Mouse (Mus musculus) embryonic facial prominence, embryonic 14.5 days (tissue): ENCODE results near the gene Slc7a5. TPM values are rescaled to one million over a fixed set of nuclear protein-coding genes. Genes with fewer than 3 reads are reported as not detected.

ENCODE experiments used
- ATAC-seq: fragments of 200-750 bp; cut with Nextera tagmentation; 2 replicates; pipeline ENCODE4 v1.8.0; 2017; ENCODE audit warnings: low read depth, moderate number of reproducible peaks, moderate TSS enrichment
- DNase-seq: peaks from one replicate; pipeline ENCODE4 v3.0.0-alpha.2; 2015; ENCODE audit warnings: low spot score
- H3K27ac ChIP-seq: fragments of 300-500 bp; sonication (generic); replicated peaks from 2 replicates; pipeline ENCODE4 v1.5.1; 2014; ENCODE audit warnings: low read depth, mild to moderate bottlenecking, low read length, moderate library complexity
- H3K27me3 ChIP-seq: fragments of 300-500 bp; sonication (generic); replicated peaks from 2 replicates; pipeline ENCODE4 v1.6.1; 2014; ENCODE audit warnings: low read length; ENCODE audit not compliant: control insufficient read depth, insufficient read depth
- H3K36me3 ChIP-seq: fragments of 300-500 bp; sonication (generic); 2 replicates; pipeline ENCODE4 v1.6.1; 2014; ENCODE audit warnings: low read length, mixed read lengths; ENCODE audit not compliant: control insufficient read depth, insufficient read depth
- H3K4me1 ChIP-seq: fragments of 300-500 bp; sonication (generic); 2 replicates; pipeline ENCODE4 v1.6.1; 2014; ENCODE audit warnings: antibody characterized with exemption, low read length; ENCODE audit not compliant: control insufficient read depth, insufficient read depth
- H3K4me2 ChIP-seq: fragments of 300-500 bp; sonication (generic); 2 replicates; pipeline ENCODE4 v1.6.1; 2014; ENCODE audit warnings: low read depth, mild to moderate bottlenecking, low read length, moderate library complexity, mixed read lengths
- H3K4me3 ChIP-seq: fragments of 300-500 bp; sonication (generic); 2 replicates; pipeline ENCODE4 v1.5.1; 2014; ENCODE audit warnings: low read depth, mild to moderate bottlenecking, low read length
- H3K9ac ChIP-seq: fragments of 300-500 bp; sonication (generic); 2 replicates; pipeline ENCODE4 v1.6.1; 2014; ENCODE audit warnings: low read depth, mild to moderate bottlenecking, low read length, moderate library complexity, mixed read lengths
- H3K9me3 ChIP-seq: fragments of 300-500 bp; sonication (generic); 2 replicates; pipeline ENCODE4 v1.6.1; 2016; ENCODE audit warnings: low read length; ENCODE audit not compliant: control insufficient read depth
- WGBS: fragments of 180-500 bp; shearing (Covaris S2); extraction: QIAGEN DNeasy Blood & Tissue Kit; methylation state at CpG from one replicate; pipeline ENCODE4 v1.1.7; 2014; 5-methylcytosine and 5-hydroxymethylcytosine counted together
- polyA plus RNA-seq: library from polyadenylated mRNA; unstranded; fragments of >200 nt; fragmentation: Nextera tagmentation; extraction: Ambion mirVana; gene quantifications from 2 replicates; pipeline ENCODE4 v1.2.1, GENCODE M21; 2014

The Slc7a5 gene
- polyA plus RNA-seq, 1 experiment from 2014 or later, result 29.6 TPM

DNA sequence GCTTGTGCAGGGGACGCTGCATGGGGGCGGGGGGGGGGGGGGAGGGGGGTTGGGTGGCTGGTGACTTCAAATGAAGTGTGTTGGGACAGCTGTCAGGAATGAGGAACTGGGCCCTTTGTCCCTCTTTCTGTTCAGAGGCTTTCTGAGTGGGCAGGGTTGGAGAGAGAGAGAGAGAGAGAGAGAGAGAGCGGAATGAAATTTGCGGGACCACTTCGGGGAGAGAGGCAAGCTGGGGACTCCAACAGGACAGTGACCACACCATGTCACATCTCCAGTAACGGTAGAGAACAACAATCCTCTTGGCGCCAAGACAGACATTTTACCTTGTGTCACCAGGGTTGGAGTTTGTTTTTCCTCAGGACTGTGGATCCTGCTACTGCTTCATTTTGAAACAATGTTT lies 62.7 kb downstream of the Slc7a5 start:
- no peaks in the 10 kb centered on the region for H3K36me3 ChIP-seq
- H3K4me1 ChIP-seq, result no peaks in the 10 kb centered on the region
- WGBS, result 68% methylated on average over 5 of the region's 7 CpGs
- DNase-seq, result no peak
- no peak for ATAC-seq
- no peaks in the 10 kb centered on the region for H3K27me3 ChIP-seq
- no peak overlapping the region for H3K4me2 ChIP-seq
- no peak overlapping the region for H3K27ac ChIP-seq
- no peak overlapping the region for H3K9ac ChIP-seq
- H3K9me3 ChIP-seq, result no peaks in the 10 kb centered on the region
- H3K4me3 ChIP-seq, result no peak overlapping the region

GRCm38 (mm10) chr8:121843184-121843733 lies 64.2 kb downstream of the Slc7a5 start:
- H3K9me3 ChIP-seq, result no peaks in the 10 kb centered on the region
- no peak overlapping the region for H3K27ac ChIP-seq
- 78% methylated on average over 3 of the region's 3 CpGs for WGBS
- no peak for ATAC-seq
- H3K9ac ChIP-seq, result no peak overlapping the region
- DNase-seq, result no peak
- H3K4me3 ChIP-seq, result no peak overlapping the region
- H3K4me2 ChIP-seq, result no peak overlapping the region
- no peaks in the 10 kb centered on the region for H3K36me3 ChIP-seq
- H3K27me3 ChIP-seq, result no peaks in the 10 kb centered on the region
- no peaks in the 10 kb centered on the region for H3K4me1 ChIP-seq

- ATAC-seq (no peak), DNase-seq (no peak)
- H3K27me3 ChIP-seq, result no peaks in the 10 kb centered on the region
- H3K4me2 ChIP-seq, result no peak overlapping the region
- no peaks in the 10 kb centered on the region for H3K9me3 ChIP-seq
- no peak overlapping the region for H3K27ac ChIP-seq
- WGBS, result 81% methylated on average over 8 of the region's 8 CpGs
- H3K4me3 ChIP-seq, result no peak overlapping the region
- H3K4me1 ChIP-seq, result no peaks in the 10 kb centered on the region
- H3K9ac ChIP-seq, result no peak overlapping the region
- H3K36me3 ChIP-seq, result no peaks in the 10 kb centered on the region
These were observed 65.2 kb downstream of the Slc7a5 start for GRCm38 (mm10) chr8:121842064-121842955.

- no peak for ATAC-seq
- no peak overlapping the region for H3K27ac ChIP-seq
- 51% methylated on average over 8 of the region's 8 CpGs for WGBS
- H3K9ac ChIP-seq, result no peak overlapping the region
- H3K4me3 ChIP-seq, result no peak overlapping the region
- no peak for DNase-seq
- no peaks in the 10 kb centered on the region for H3K27me3 ChIP-seq
- no peaks in the 10 kb centered on the region for H3K9me3 ChIP-seq
- H3K4me2 ChIP-seq, result no peak overlapping the region
- H3K4me1 ChIP-seq, result no peaks in the 10 kb centered on the region
- no peaks in the 10 kb centered on the region for H3K36me3 ChIP-seq
These were observed 66.3 kb downstream of the Slc7a5 start for GRCm38 (mm10) chr8:121841242-121841641.

DNA sequence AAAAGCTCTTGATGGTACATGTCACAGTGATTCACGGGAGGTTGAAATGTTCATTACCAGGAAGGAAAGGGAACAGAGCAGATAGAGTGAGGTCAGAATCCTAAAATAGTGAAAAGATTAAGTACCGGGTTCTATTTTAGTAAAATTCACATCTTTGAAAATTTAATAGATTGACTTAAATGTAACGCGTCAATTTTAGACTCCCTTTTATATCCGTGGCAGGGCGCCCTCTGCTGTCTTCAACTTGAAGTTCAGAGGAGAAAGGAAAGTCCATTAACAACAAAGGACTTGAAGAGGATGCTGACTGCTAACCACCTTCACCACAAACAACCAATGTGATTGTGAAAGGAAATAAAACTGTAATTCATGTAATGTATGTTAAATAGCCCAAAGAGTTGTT lies 75.0 kb downstream of the Slc7a5 start:
- peaks cover 8% of the 10 kb centered on the region for H3K4me1 ChIP-seq
- no peak overlapping the region for H3K4me3 ChIP-seq
- no peaks in the 10 kb centered on the region for H3K27me3 ChIP-seq
- ATAC-seq (no peak), DNase-seq (peak; percentile 68)
- no peaks in the 10 kb centered on the region for H3K36me3 ChIP-seq
- H3K4me2 ChIP-seq, result no peak overlapping the region
- WGBS, result 14% methylated on average over 6 of the region's 6 CpGs
- H3K9ac ChIP-seq, result no peak overlapping the region
- no peak overlapping the region for H3K27ac ChIP-seq
- H3K9me3 ChIP-seq, result no peaks in the 10 kb centered on the region

DNA sequence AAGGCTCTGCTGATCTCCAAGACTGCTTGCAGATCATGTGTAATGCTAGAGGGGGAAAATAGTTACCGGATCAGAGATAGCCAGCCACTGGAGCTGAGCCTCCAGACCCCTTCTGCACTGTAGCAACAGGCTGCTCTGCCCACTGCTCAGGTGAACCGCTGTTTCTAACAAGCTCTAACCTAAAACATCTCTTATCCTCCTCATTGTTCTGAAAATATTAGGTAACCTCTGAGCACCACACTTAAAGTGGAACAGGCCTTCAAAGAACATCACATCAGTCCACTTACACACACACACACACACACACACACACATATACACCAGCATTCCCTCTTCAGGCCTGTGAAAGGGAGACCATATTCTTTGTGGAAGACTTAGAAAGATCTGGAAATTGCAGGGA lies 75.4 kb downstream of the Slc7a5 start:
- no peaks in the 10 kb centered on the region for H3K27me3 ChIP-seq
- no peak overlapping the region for H3K4me3 ChIP-seq
- 81% methylated on average over 2 of the region's 2 CpGs for WGBS
- ATAC-seq (no peak), DNase-seq (no peak)
- H3K4me2 ChIP-seq, result no peak overlapping the region
- H3K27ac ChIP-seq, result no peak overlapping the region
- no peaks in the 10 kb centered on the region for H3K9me3 ChIP-seq
- no peak overlapping the region for H3K9ac ChIP-seq
- H3K36me3 ChIP-seq, result no peaks in the 10 kb centered on the region
- H3K4me1 ChIP-seq, result peaks cover 8% of the 10 kb centered on the region

Other genes starting within 250 kb of the Slc7a5 start
- gene Jph3, start 178.1 kb downstream of the Slc7a5 start, polyA plus RNA-seq, result 4.0 and 4.9 TPM in 2 replicates
- gene Klhdc4, start 78.1 kb downstream of the Slc7a5 start, polyA plus RNA-seq, result 25.6 and 31.7 TPM in 2 replicates
- gene Car5a, start 37.2 kb upstream of the Slc7a5 start, polyA plus RNA-seq, result not detected in 2 replicates
- gene Banp, start 42.1 kb upstream of the Slc7a5 start, polyA plus RNA-seq, result 32.1 and 34.9 TPM in 2 replicates